Mouse (Mus musculus) left cerebral cortex, postnatal 10 days (tissue): ENCODE data around the gene Ccdc177. TPM values are rescaled to one million over a fixed set of nuclear protein-coding genes. Genes with fewer than 3 reads are reported as not detected.
"Not testable (repeated sequence)": the region's sequence is repeated elsewhere in the genome, so short reads cannot be mapped to it uniquely, and the experiment has no call there.

Experiments used
- DNase-seq, 2 experiments: peaks; one replicate each; pipeline ENCODE4 v3.0.0; 2021 to 2022; ENCODE audit warnings: low spot score in 2 of 2, mixed read lengths in 1 of 2; ENCODE audit errors: extremely low spot score in 1 of 2
- intact Hi-C: fragments of 180-260 bp; cut with DNase I; formaldehyde crosslinking; loops from one replicate; pipeline ENCODE4 v1.15.1; 2025
- total RNA-seq, 2 experiments: library from RNA; stranded (reverse); gene quantifications; 2 replicates each; pipeline ENCODE4 v1.2.3; 2021

Gene Ccdc177
- total RNA-seq = 10 to 100 TPM; 18.6 to 18.8 TPM

- DNase-seq = peak; percentile 85 to 89
- intact Hi-C loops = loop anchor here (1.0 kb wide), 1 partner anchor 30 kb away; no protein-coding TSS in a partner anchor
These were observed at the start of gene Ccdc177 for GRCm38 (mm10) chr12:80760396-80760801. Ccdc177 (minus strand) TSS chr12:80760687.

- intact Hi-C loops = no loop called here
These were observed 49.5 kb upstream of the Ccdc177 start for GRCm38 (mm10) chr12:80810005-80810404.

DNA sequence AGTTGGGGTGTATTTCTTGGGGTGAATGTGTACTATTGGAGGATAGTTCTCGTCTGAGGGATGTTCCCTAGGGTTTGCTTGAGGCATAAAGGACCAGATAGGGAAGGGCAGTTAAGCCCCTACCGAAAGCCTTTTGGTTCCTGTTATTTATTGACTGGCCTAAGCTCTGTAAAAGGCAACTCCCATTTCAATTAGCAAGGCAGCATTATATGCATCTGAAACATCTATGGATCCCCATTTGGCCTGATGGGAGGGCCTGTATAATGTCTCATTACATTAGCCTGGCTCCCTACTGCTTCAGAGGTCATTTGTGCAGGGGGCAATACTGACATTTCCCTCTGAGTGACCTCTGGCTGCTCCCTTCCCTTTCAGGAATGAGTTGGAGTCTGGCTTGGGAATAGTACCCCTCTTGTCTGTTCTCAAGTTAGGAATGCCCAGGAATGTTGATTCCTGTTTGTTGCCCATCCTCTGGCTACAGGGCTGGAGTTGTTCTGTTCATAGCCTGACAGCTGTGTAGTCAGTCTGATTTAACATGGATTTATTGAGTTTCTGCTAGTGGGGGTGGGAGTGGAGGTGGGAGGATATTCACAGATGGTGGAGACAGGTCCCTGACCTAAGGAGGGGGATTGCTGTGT lies 47.1 kb upstream of the Ccdc177 start:
- no peak for DNase-seq
- intact Hi-C loops = no loop called here

More at GRCm38 (mm10) chr12:80810005-80810404, 49.5 kb upstream of the Ccdc177 start:
- no peak for DNase-seq

DNA sequence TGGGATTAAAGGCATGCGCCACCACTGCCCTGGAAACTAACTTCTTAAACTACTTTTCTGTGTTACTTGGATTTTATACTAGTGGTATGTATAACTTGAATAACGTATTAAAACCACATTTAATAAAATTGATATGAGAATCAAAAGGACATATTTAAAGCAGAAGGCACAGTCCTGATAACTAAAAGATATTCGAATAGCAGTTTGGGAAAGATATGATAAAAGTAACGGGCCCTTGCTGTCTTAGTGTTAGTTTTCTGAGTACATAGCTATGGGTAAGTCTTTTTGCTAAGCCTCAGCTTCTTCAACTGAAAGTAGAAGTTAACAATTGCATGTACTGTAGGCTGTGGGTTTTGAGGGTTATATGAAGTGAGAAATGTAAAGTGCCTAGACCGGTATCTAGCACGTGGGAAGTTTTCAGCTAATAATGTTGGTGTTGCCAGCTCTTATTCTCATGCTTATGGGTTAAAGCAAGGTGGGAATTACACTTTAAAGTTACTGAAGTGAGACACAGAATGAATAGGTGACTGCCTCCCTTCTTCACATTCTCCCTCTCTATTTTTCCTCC lies 44.5 kb upstream of the Ccdc177 start:
- DNase-seq = no peak
- intact Hi-C loops = no loop called here

DNA sequence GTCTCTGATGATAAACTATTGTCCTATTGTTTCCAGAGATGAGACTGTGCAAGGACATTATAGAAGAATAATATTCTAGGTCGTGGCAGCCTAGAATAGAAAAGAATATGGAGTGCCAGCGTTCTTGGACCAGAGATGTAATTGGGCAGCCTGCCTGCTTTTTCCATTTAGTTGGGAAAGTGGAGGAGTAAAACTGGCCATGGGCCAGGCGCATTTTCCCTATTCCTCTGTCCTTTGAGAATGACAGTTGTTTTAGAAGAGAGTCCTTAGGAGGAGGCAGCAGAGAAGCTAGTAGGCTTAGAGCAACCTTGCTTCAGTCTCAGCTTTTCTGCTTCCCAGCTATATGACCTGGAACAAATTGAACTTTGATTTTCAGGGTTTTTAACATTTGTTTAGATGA lies 43.4 kb upstream of the Ccdc177 start:
- peak; percentile 65 to 81 for DNase-seq
- intact Hi-C loops = no loop called here

GRCm38 (mm10) chr12:80801443-80801842 lies 41.0 kb upstream of the Ccdc177 start:
- intact Hi-C loops = no loop called here
- no peak for DNase-seq

GRCm38 (mm10) chr12:80800156-80800555 lies 39.7 kb upstream of the Ccdc177 start:
- intact Hi-C loops = no loop called here
- no peak for DNase-seq

DNA sequence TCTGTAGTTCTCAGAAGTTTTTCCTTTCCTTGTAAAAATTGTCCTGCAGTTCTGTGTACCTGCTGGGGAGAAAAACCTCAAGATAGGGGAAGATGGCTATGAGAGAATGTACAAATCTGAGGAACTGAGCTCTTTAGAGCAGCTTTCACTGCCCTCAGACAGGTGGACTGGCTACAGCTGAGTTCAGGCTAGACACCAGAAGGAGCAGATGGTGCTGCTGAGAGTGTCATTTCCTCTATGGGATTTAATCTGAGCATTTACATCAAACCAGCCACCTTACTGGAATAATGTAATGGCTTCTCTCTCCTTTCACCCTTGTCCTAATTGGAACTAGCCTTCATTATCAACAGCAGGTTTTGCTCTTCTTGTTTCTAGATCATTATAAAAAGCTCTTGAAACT lies 37.8 kb upstream of the Ccdc177 start:
- DNase-seq = no peak
- intact Hi-C loops = no loop called here

DNA sequence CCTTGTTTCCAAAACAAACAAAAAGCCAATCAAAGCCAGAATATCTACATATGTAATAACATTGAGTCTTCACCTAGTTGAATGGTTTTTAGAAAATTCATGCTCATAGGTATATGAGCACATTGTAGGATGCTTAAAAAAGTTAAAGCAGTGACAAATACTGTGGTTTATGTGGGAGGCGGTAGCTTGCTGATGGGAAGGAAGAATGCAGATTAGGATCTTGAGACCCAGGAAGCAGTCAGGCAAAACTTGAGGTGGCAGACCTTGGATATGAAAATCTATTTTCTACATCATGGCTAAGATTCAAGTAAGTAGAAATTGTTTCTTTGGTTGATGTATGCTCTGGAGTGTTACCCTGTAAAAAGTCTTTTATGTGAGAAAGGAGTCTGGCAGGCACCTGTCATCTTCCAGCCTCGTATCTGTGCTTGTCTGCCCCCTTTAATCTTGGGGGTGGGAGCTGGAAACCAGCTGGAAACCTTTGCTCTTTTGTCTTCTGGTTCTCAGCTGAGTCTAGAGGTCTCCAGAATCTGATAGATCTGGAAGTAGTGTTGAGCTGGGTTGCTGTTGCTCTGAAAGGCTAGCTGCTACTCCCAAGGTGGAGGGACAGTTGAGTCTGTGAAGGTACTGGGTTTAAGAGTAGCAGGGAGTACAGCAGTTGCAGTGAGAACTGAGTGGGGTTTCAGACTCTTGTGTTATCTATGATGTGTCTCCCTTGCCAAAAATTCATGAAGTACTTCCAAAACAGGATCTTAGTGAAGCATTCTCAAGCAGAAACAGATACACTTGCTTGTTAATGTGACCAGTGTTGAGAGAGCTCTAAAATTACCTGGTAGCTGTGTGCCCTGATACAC lies 34.7 kb upstream of the Ccdc177 start:
- intact Hi-C loops = no loop called here
- DNase-seq = no peak

GRCm38 (mm10) chr12:80794522-80794921 lies 34.0 kb upstream of the Ccdc177 start:
- DNase-seq = no peak
- intact Hi-C loops = no loop called here

DNA sequence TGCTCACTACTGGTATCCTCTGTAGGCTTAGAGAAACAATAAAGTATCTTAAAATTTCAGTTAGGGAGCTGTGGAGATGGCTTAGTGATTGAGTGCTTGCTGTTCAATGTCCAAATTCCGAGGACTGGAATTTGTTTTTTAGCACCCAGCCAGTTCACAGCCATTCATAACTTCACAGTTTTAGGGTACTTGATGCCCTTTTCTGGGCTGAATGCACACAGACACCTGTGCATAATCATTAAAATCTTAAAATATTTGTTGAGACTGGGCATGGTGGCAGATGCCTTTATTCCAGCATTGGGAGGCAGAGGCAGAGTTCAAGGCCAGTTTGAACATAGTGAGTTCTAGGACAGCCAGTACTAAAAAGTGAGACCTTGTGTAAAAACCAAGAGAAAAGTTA lies 33.0 kb upstream of the Ccdc177 start:
- intact Hi-C loops = no loop called here
- no peak for DNase-seq

DNA sequence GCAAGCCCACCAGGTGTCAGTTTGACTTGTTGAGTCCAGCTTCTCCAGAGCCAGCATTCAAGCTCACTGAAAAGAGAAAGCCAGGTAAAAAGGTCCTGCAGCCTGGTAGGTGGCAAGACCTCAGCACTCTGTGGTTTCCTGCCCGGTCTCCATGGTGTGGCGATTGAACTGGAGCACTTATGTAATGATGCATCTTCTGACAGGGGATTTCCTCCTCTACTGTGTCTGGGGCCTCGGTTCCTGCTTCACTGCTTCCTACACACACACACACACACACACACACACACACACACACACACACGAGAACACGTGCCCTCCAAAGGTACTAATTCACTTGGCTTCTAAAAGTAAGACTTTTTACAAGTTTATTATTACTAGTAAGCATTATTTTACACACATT lies 32.4 kb upstream of the Ccdc177 start:
- intact Hi-C loops = no loop called here
- no peak for DNase-seq

DNA sequence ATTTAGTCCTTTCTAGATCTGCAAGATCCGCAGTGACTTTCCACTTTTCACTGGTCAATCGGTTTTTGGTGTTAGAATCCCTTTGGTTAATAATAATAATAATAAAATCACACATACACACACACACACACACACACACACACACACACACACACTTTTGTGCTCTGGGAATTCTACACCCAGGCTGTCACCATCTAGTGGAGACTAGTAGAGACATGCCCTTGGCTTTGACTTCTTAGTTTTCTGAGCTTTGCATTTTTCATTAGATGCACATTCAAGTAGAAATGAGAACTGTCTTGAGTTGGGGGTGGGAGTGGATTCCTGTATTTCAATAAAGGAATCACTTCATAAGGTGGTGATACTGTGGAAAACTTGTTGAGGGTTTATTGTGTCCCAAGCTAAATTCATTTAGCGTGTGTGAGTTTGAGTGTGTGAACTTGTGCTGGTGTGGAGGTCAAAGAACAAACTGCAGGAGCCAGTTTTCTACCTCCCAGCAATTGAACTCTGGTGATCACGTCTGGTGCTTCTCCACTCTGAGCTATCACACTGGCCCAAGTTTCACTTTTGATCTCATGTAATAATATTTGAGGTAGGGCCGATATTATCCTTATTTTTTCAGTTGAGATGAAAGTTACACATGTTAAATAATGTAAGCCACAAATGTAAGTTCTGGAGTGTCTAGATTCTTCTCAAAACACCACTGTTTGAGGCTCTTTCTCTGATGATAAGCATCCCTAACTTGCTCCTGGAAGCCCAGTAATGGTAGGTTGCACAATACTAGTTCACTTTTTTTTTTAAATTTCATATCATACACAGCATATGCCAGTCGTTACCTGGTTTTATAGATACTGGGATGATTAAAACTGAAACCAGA lies 31.3 kb upstream of the Ccdc177 start:
- DNase-seq = no peak
- intact Hi-C loops = no loop called here

DNA sequence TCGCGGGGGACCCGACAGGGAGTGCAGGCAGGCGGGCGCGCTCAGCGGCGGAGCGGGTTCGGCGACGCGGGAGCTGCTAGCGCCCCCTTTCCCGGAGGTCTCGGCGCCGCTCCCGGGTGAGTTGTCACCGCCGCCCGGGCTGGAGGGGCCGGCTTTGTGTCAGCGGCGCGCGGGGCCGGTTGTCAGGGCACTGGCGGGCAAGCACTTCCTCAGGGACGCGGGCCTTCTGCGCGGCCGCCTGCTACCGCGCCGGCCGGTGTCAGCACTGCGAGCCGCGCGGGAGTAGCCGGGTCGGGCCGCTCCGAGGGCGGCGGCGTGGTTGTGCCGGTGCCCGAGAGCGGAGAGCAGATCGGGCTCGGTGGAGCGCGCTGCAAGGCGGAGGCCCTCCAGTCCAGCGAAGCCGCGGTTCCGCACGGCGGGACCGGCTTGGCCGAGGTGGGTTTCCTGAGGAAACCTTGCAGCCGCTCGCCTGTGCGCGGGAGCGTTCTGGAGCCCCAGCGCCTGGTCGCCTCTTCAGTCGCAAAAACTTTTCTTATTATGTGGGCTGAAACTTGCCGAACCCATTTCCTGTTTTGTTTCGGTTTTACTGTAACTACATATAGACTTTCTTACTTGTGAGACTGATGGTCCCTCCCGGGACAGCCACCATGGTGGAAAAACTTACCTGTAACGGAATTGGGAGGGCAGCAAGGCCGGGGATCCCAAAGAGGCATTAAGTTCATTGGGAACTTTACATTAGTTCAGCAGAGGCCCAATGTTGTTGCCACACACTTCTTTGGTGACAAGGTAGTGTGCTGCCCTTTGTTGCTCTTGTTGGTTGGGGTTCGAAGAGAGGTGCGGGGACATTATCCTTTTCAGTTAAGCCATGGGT lies 30.4 kb upstream of the Ccdc177 start:
- no peak for DNase-seq
- intact Hi-C loops = no loop called here

- intact Hi-C loops = no loop called here
- peak; percentile 97 to 99 for DNase-seq
These were observed 29.6 kb upstream of the Ccdc177 start, which contains the start of gene Susd6 for GRCm38 (mm10) chr12:80789849-80790694. Susd6 (plus strand) TSS chr12:80790510.

- intact Hi-C loops, DNase-seq: not testable (repeated sequence)
These were observed 28.8 kb upstream of the Ccdc177 start for GRCm38 (mm10) chr12:80789276-80789675.

GRCm38 (mm10) chr12:80788188-80788587 lies 27.7 kb upstream of the Ccdc177 start:
- intact Hi-C loops = no loop called here
- DNase-seq = no peak
